Mouse (Mus musculus): Measurements from ENCODE around the gene Ssh2. TPM values are rescaled to one million over a fixed set of nuclear protein-coding genes. Genes with fewer than 3 reads are reported as not detected.

Ssh2 gene
- polyA plus RNA-seq, 1 experiment from 2014 or later, result 14.3 TPM

DNA sequence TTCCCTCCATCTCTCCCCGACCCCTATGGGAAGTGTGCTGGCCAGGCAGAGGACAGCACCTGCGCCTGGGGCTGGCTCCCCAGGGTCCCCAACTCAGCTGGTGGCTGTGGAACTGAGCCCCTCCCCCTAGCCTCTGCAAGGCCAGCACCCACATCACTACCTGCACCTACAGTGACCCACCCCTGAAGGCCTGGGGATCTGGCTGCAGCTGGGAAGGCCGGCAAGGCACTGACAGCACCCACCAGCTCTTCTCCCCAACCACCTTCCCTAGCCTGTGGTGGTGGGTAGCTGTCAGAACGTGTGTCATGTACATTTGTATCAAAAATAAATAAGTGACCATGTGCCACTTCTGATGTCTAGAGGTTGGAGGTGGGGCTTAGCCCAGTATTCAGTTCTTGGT, 291.3 kb downstream of the Ssh2 start:
- Histone ChIP-seq H3K9ac (no peak overlapping the region), H3K27me3 (no peaks in the 10 kb centered on the region), H3K4me2 (no peak overlapping the region), H3K4me1 (peaks cover 25% of the 10 kb centered on the region), H3K9me3 (no peaks in the 10 kb centered on the region), H3K36me3 (peaks cover 51% of the 10 kb centered on the region), H3K27ac (no peak overlapping the region), H3K4me3 (no peak overlapping the region)
- ATAC-seq (ENCODE audit: borderline replicate concordance, extremely low read depth, low FRiP score, low TSS enrichment), result no peak
- 60% methylated on average over 4 of the region's 4 CpGs for WGBS

DNA sequence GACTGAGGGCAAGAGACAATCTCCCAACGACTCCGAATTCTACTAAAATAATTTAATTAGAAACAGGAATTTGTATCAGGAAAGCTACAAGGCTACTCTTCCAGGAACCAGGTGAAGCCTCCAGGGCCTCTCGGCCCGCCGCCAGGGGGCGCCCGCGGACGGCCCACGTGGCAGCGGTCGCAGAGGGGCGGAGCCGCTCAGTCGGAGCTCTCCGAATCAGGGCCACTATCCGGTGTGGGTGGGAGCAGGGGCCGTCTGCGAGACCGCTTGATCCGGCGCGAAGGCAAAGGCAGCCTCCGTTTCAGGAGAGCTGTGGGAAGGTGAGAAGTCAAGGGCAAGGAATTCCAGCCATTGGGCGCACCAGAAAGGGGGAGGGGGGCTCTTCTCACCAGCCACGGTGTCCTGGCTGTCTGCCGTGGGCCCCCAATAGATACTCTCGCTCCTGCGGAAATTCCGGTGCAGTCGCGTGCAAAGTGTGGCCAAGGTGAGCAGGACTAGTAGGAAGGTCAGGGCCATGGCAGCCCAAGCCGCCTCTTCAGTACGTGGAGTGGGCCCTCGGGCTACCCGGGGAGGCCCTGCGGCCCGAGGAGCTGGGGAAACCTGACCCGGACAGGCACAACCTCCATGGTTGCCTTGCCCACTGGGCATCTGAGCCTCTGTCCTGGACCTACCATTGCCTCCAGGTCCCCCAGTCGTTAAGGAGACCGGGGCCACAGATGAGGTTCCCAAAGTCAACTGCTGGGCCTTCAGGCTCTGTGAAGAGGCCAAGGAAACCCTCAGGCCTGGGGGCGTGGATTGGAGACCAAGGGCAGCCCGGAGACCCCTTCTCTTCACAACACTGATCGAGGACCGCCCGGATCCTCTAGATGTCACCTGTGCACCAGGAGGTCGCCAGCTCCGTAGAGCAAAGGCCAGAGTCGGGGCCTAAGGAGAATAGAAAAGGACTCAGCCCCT, 292.3 kb downstream of the Ssh2 start:
- Histone ChIP-seq H3K9ac (peak overlapping the region; percentile 45), H3K4me2 (peak overlapping the region; percentile 86), H3K4me1 (peaks cover 19% of the 10 kb centered on the region), H3K27ac (no peak overlapping the region), H3K9me3 (no peaks in the 10 kb centered on the region), H3K36me3 (peaks cover 46% of the 10 kb centered on the region), H3K4me3 (peak overlapping the region; percentile 35), H3K27me3 (no peaks in the 10 kb centered on the region)
- whole genome bisulfite sequencing, result 18% methylated on average over 49 of the region's 49 CpGs
- ATAC-seq (ENCODE audit: borderline replicate concordance, extremely low read depth, low FRiP score, low TSS enrichment), result peak; percentile 51; the same call in 1 of the 2 replicates

Other genes starting within 250 kb of the Ssh2 start
- 1.8 and 2.0 TPM in 2 replicates for gene Slc6a4, start 217.7 kb upstream of the Ssh2 start, polyA plus RNA-seq (2015; fragmentation: Nextera tagmentation; extraction: Ambion mirVana)
- 52.8 and 53.6 TPM in 2 replicates for gene Nsrp1, start 137.9 kb upstream of the Ssh2 start, polyA plus RNA-seq (2015; fragmentation: Nextera tagmentation; extraction: Ambion mirVana)
- 0.30 and 0.43 TPM in 2 replicates for gene Efcab5, start 27.3 kb upstream of the Ssh2 start, polyA plus RNA-seq (2015; fragmentation: Nextera tagmentation; extraction: Ambion mirVana)
- 0.78 and 0.97 TPM in 2 replicates for gene Coro6, start 246.1 kb downstream of the Ssh2 start, polyA plus RNA-seq (2015; fragmentation: Nextera tagmentation; extraction: Ambion mirVana)